Mouse (Mus musculus) kidney, postnatal 0 days (tissue): ENCODE results near the gene Gstm7. TPM values are rescaled to one million over a fixed set of nuclear protein-coding genes. Genes with fewer than 3 reads are reported as not detected.

Experiments used
- ATAC-seq: fragments of 200-750 bp; cut with Nextera tagmentation; replicated peaks from 2 replicates; pipeline ENCODE4 v1.8.0; 2017; ENCODE audit warnings: low read depth, moderate number of reproducible peaks, moderate TSS enrichment, moderate library complexity; ENCODE audit not compliant: low FRiP score
- DNase-seq: peaks from one replicate; pipeline ENCODE4 v3.0.0-alpha.2; 2016; ENCODE audit warnings: low spot score
- H3K27ac ChIP-seq: fragments of 300-500 bp; sonication (generic); 2 replicates; pipeline ENCODE4 v1.5.1; 2014; ENCODE audit warnings: mild to moderate bottlenecking
- H3K27me3 ChIP-seq: fragments of 300-500 bp; sonication (generic); 2 replicates; pipeline ENCODE4 v1.6.1; 2014; ENCODE audit warnings: low read length, mixed read lengths; ENCODE audit not compliant: insufficient read depth
- H3K36me3 ChIP-seq: fragments of 300-500 bp; sonication (generic); 2 replicates; pipeline ENCODE4 v1.6.1; 2014; ENCODE audit warnings: low read length, mixed read lengths; ENCODE audit not compliant: insufficient read depth
- H3K4me1 ChIP-seq: fragments of 300-500 bp; sonication (generic); replicated peaks from 2 replicates; pipeline ENCODE4 v1.6.1; 2014; ENCODE audit warnings: antibody characterized with exemption, low read length, mixed read lengths; ENCODE audit not compliant: insufficient read depth
- H3K4me2 ChIP-seq: fragments of 300-500 bp; sonication (generic); 2 replicates; pipeline ENCODE4 v1.6.1; 2014; ENCODE audit warnings: mild to moderate bottlenecking, low read length, moderate library complexity, mixed read lengths
- H3K4me3 ChIP-seq: fragments of 300-500 bp; sonication (generic); replicated peaks from 2 replicates; pipeline ENCODE4 v1.5.1; 2014; ENCODE audit warnings: low read depth, low read length
- H3K9ac ChIP-seq: fragments of 300-500 bp; sonication (generic); 2 replicates; pipeline ENCODE4 v1.6.1; 2014; ENCODE audit warnings: low read depth, low read length
- H3K9me3 ChIP-seq: fragments of 300-500 bp; sonication (generic); replicated peaks from 2 replicates; pipeline ENCODE4 v1.6.1; 2016; ENCODE audit warnings: low read length, inconsistent platforms, mixed read lengths
- CTCF ChIP-seq: IDR thresholded peaks from 2 replicates; pipeline ENCODE4 v1.5.1; 2016; ENCODE audit warnings: antibody characterized with exemption, low read depth, mild to moderate bottlenecking, moderate library complexity
- WGBS: fragments of 180-500 bp; shearing (Covaris S2); extraction: QIAGEN DNeasy Blood & Tissue Kit; methylation state at CpG from one replicate; pipeline ENCODE4 v1.1.7; 2014; 5-methylcytosine and 5-hydroxymethylcytosine counted together
- polyA plus RNA-seq: library from polyadenylated mRNA; unstranded; fragments of >200 nt; fragmentation: Nextera tagmentation; extraction: Ambion mirVana; gene quantifications from 2 replicates; pipeline ENCODE4 v1.2.1, GENCODE M21; 2015

The Gstm7 gene
- polyA plus RNA-seq, 1 experiment from 2014 or later: 18.3 TPM

DNA sequence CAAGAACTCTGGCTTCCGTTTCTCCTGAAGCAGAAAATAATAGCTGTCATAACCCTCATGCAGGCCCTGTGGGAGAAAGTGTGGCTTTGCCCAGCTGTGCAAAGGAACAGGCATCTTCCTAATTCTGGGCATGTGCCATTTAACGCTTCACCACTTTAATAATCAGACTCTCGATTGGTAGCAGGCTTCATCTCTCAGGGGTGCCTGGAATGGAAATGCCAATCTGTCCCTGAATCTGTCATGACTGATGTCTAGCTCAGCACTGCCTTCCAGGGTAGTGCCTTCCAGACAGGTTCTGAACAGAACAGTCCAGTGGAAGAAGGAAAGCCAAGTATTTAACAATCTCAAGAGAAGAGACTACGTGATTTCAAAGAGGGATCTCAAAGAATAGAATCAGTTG lies 9.6 kb upstream of the Gstm7 start:
- H3K27me3 ChIP-seq: no peaks in the 10 kb centered on the region
- DNase-seq: no peak
- H3K27ac ChIP-seq: no peak overlapping the region
- no peak for ATAC-seq
- H3K4me3 ChIP-seq: no peak overlapping the region
- H3K36me3 ChIP-seq: no peaks in the 10 kb centered on the region
- no peak overlapping the region for H3K4me2 ChIP-seq
- H3K9me3 ChIP-seq: no peaks in the 10 kb centered on the region
- H3K9ac ChIP-seq: no peak overlapping the region
- 0 out of 2 replicates have a peak, but pooled peaks cover 8% of the 10 kb centered on the region for H3K4me1 ChIP-seq
- no peak for TF ChIP-seq CTCF
- 85% methylated on average over 4 of the region's 4 CpGs for WGBS

DNA sequence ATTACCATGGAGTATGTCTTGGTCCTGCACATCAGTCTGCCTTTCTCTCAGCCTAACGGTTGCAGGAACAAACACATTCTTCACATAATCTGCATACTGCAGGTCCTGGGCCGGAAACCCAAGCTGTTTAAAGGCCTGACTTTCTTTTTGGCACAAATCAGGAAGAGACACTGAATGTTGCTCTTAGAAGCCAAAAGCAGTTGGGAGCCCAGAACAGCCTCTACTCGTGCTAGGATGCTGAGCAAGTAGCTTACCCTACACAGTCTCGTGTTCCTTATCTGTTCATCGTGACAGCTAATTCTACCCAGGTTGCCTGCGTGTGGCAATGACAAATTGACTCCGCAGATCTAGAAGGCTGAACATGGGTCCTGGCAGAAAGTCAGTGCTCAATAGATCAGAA lies 8.9 kb upstream of the Gstm7 start:
- Histone ChIP-seq H3K4me2 (no peak overlapping the region), H3K9me3 (no peaks in the 10 kb centered on the region), H3K27me3 (no peaks in the 10 kb centered on the region), H3K36me3 (no peaks in the 10 kb centered on the region), H3K4me1 (0 out of 2 replicates have a peak, but pooled peaks cover 8% of the 10 kb centered on the region), H3K4me3 (no peak overlapping the region), H3K9ac (no peak overlapping the region), H3K27ac (no peak overlapping the region)
- DNase-seq (peak; percentile 45), ATAC-seq (no peak)
- 70% methylated on average over 7 of the region's 7 CpGs for WGBS
- no peak for TF ChIP-seq CTCF

DNA sequence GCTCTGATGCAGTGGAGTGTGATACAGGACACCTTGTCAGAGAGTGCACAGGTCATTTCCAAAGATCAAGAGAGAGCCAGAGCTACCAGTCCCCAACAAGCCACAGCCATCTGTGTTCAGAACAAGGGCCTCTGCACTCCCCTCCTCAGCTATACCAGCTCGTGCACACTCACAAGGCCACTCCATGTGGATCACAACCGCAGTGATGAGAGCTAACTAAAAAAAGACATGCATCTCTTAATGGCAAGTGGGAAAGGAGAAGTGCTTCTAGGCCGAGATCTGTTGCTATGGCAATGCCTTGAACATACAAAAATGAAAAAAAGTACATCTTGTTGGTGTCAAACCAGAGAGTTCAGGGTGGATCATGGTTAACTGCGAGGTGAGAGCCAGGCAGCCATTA lies 8.2 kb upstream of the Gstm7 start:
- Histone ChIP-seq H3K9ac (no peak overlapping the region), H3K36me3 (no peaks in the 10 kb centered on the region), H3K27me3 (no peaks in the 10 kb centered on the region), H3K4me1 (0 out of 2 replicates have a peak, but pooled peaks cover 8% of the 10 kb centered on the region), H3K9me3 (no peaks in the 10 kb centered on the region), H3K4me3 (no peak overlapping the region), H3K27ac (no peak overlapping the region), H3K4me2 (no peak overlapping the region)
- WGBS: 84% methylated on average over 4 of the region's 4 CpGs
- no peak for ATAC-seq
- TF ChIP-seq CTCF: no peak
- no peak for DNase-seq

GRCm38 (mm10) chr3:107939403-107939802 lies 7.8 kb upstream of the Gstm7 start:
- no peak overlapping the region for H3K27ac ChIP-seq
- peak; percentile 67 for ATAC-seq

GRCm38 (mm10) chr3:107935888-107936287 lies 4.3 kb upstream of the Gstm7 start:
- 69% methylated on average over 3 of the region's 3 CpGs for WGBS
- TF ChIP-seq CTCF: no peak
- DNase-seq: no peak
- no peak for ATAC-seq
- Histone ChIP-seq H3K4me1 (0 out of 2 replicates have a peak, but pooled peaks cover 3% of the 10 kb centered on the region), H3K4me2 (no peak overlapping the region), H3K27ac (no peak overlapping the region), H3K9ac (no peak overlapping the region), H3K27me3 (no peaks in the 10 kb centered on the region), H3K36me3 (no peaks in the 10 kb centered on the region), H3K4me3 (no peak overlapping the region), H3K9me3 (no peaks in the 10 kb centered on the region)

More at GRCm38 (mm10) chr3:107939403-107939802, 7.8 kb upstream of the Gstm7 start:
- DNase-seq: peak; percentile 69
- Histone ChIP-seq H3K27me3 (no peaks in the 10 kb centered on the region), H3K4me1 (0 out of 2 replicates have a peak, but pooled peaks cover 8% of the 10 kb centered on the region), H3K9ac (no peak overlapping the region), H3K4me2 (no peak overlapping the region), H3K36me3 (no peaks in the 10 kb centered on the region), H3K9me3 (no peaks in the 10 kb centered on the region), H3K4me3 (no peak overlapping the region)
- TF ChIP-seq CTCF: peak; percentile 83
- WGBS: 47% methylated on average over 3 of the region's 3 CpGs

DNA sequence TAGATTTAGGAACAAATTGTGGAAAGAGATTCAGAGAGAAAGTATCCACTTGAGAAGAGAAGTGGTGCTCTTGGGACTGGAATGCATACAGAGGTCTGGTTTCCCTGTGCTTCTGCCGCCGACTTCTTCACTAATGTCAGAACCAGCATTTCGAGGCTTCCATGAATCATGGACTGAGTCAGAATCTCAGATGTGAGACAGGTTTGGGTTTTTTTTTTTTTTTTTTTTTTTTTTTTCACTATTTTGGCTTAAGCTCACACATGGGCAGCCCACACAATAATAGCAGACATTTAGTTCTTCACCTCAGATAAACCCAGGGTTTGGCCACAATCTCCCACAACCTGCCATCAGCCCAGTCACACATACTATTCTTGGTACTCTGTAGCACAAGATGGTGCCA lies 3.7 kb upstream of the Gstm7 start:
- H3K9ac ChIP-seq: no peak overlapping the region
- DNase-seq (no peak), ATAC-seq (no peak)
- H3K9me3 ChIP-seq: no peaks in the 10 kb centered on the region
- H3K4me1 ChIP-seq: 0 out of 2 replicates have a peak, but pooled peaks cover 3% of the 10 kb centered on the region
- WGBS: 85% methylated on average over 3 of the region's 3 CpGs
- no peak overlapping the region for H3K27ac ChIP-seq
- H3K4me3 ChIP-seq: no peak overlapping the region
- no peaks in the 10 kb centered on the region for H3K36me3 ChIP-seq
- H3K27me3 ChIP-seq: no peaks in the 10 kb centered on the region
- no peak for TF ChIP-seq CTCF
- no peak overlapping the region for H3K4me2 ChIP-seq

- H3K27me3 ChIP-seq: no peaks in the 10 kb centered on the region
- TF ChIP-seq CTCF: no peak
- H3K4me1 ChIP-seq: no peaks in the 10 kb centered on the region
- H3K9me3 ChIP-seq: no peaks in the 10 kb centered on the region
- H3K36me3 ChIP-seq: no peaks in the 10 kb centered on the region
- no peak overlapping the region for H3K9ac ChIP-seq
- H3K4me3 ChIP-seq: no peak overlapping the region
- H3K27ac ChIP-seq: no peak overlapping the region
- no peak for DNase-seq
- no peak for ATAC-seq
- no peak overlapping the region for H3K4me2 ChIP-seq
- WGBS: 71% methylated on average over 6 of the region's 6 CpGs
These were observed 511 bp upstream of the Gstm7 start for GRCm38 (mm10) chr3:107932128-107932527.
